ENCODE assay signal across 24 mouse cellular contexts in genomic region chr14:97998584-97998983, GRCm38 (mm10).
"Had no signal": no experiment of that assay in that cellular context is flagged by ENCODE, and none has a peak within 500 bp of the region (broad histone marks: within the 10 kb centered on the region; RNA-seq: fewer than 3 reads in every experiment).

No protein-coding gene starts in this region.

- H3K4me2 ChIP-seq: heart, embryonic 11.5 days; heart, embryonic 13.5 days; heart, embryonic 15.5 days; hindbrain, embryonic 13.5 days; hindbrain, embryonic 15.5 days; limb, embryonic 13.5 days; limb, embryonic 15.5 days; liver, embryonic 12.5 days had no signal

- H3K27me3 ChIP-seq: heart, embryonic 13.5 days; heart, embryonic 15.5 days; hindbrain, embryonic 13.5 days; hindbrain, embryonic 15.5 days; limb, embryonic 13.5 days; limb, embryonic 15.5 days; liver, embryonic 12.5 days had no signal

- ATAC-seq: forebrain, postnatal 0 days; hindbrain, postnatal 0 days; intestine, embryonic 16.5 days; liver, embryonic 12.5 days had no signal

- H3K27ac ChIP-seq: heart, adult 2 months; heart, embryonic 13.5 days; heart, embryonic 15.5 days; hindbrain, embryonic 13.5 days; hindbrain, embryonic 15.5 days; hindbrain, postnatal 0 days; limb, embryonic 13.5 days; limb, embryonic 15.5 days; liver, embryonic 12.5 days; liver, embryonic 14.5 days had no signal

- H3K9ac ChIP-seq: forebrain, postnatal 0 days; heart, embryonic 13.5 days; heart, embryonic 15.5 days; hindbrain, embryonic 13.5 days; hindbrain, embryonic 15.5 days; limb, embryonic 13.5 days; limb, embryonic 15.5 days; liver, embryonic 12.5 days; liver, embryonic 14.5 days had no signal

- H3K4me1 ChIP-seq: heart, embryonic 13.5 days; heart, embryonic 15.5 days; hindbrain, embryonic 13.5 days; hindbrain, embryonic 15.5 days; limb, embryonic 15.5 days; liver, embryonic 12.5 days had no signal

- DNase-seq: forebrain, postnatal 0 days; gastrocnemius, postnatal 14 days; gastrocnemius, postnatal 36 days; heart, adult 11 months; heart, adult 2 months; heart, postnatal 14 days; heart, postnatal 36 days; kidney, adult 11 months; kidney, adult 8-10 months; kidney, postnatal 14 days; layer of hippocampus, adult 9-11 months; layer of hippocampus, postnatal 36 days; left cerebral cortex, postnatal 4 days had no signal

- H3K4me3 ChIP-seq: heart, adult 2 months; heart, embryonic 13.5 days; heart, embryonic 15.5 days; hindbrain, embryonic 13.5 days; hindbrain, embryonic 15.5 days; limb, embryonic 13.5 days; limb, embryonic 15.5 days; liver, embryonic 12.5 days had no signal

- H3K9me3 ChIP-seq: heart, embryonic 13.5 days; heart, embryonic 15.5 days; hindbrain, embryonic 13.5 days; hindbrain, embryonic 15.5 days; limb, embryonic 13.5 days; limb, embryonic 15.5 days; liver, embryonic 12.5 days had no signal

- H3K36me3 ChIP-seq: heart, embryonic 13.5 days; heart, embryonic 15.5 days; hindbrain, embryonic 13.5 days; hindbrain, embryonic 15.5 days; limb, embryonic 13.5 days; limb, embryonic 15.5 days; liver, embryonic 12.5 days had no signal
